Mouse (Mus musculus): Measurements from ENCODE around the gene Armc6. TPM values are rescaled to one million over a fixed set of nuclear protein-coding genes. Genes with fewer than 3 reads are reported as not detected.

The Armc6 gene
- polyA plus RNA-seq, 1 experiment from 2014 or later = 20.1 TPM

DNA sequence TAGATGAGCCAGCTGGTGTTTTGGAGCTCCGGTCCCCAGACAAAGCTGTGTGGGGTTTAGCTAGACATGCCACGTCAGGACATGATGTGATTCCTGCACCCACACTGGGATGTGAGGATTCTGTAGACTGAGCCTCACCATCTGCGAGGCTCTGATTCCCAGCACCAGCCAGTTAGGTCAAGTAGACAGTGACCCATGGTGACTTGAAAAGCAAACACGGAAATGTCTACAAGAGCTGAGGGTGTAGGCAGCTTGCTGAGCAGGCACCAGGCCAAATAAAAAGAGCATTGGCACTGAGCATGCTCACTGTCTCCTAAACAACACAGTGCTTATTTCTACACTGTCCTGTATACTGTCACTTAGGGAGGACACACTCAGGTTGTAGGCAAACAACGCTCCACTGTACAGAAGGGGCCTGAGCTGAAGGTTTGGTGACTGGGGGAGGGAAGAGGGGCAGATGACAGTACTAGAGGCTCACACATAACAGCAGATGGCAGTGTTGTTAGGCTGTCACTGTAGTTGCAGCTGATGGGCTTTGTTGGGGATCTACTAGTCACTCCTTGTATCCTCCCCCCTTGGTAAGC lies 34.1 kb downstream of the Armc6 start:
- 84% methylated on average over 5 of the region's 5 CpGs for WGBS
- ATAC-seq (ENCODE audit: insufficient number of reproducible peaks, low FRiP score, low TSS enrichment, low read depth) = no peak
- no peak overlapping the region for H3K9ac ChIP-seq (ENCODE audit: low read length)

DNA sequence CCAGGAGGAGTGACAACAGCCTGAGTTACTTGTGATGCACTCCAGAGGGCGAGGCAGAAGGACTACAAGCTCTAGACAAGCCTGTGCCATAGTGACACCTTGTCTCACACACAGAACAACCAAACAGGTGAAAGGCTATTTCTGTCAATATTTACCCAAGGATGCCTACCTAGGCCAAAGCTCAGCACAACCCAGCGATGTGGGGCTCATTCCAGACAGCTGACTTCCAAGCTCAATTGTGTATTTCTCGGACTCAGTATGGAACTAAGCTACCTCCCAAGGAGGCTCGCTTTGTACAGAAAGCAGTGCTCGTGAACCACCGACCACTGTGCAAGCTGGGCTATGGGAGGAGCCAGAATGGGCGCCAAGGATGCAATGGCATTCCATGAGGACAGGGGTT lies 36.7 kb downstream of the Armc6 start:
- Histone ChIP-seq H3K4me3 (ENCODE audit: low read depth, low read length) (no peak overlapping the region), H3K4me1 (ENCODE audit: control insufficient read depth, insufficient read depth, low read length) (no peaks in the 10 kb centered on the region), H3K9ac (ENCODE audit: low read length) (no peak overlapping the region), H3K27me3 (ENCODE audit: control insufficient read depth, insufficient read depth, low read length) (no peaks in the 10 kb centered on the region), H3K36me3 (ENCODE audit: control insufficient read depth, insufficient read depth, low read length) (no peaks in the 10 kb centered on the region), H3K4me2 (ENCODE audit: low read depth, severe bottlenecking) (no peak overlapping the region), H3K27ac (replicated peaks; ENCODE audit: low read depth, low read length) (no peak overlapping the region), H3K9me3 (ENCODE audit: control insufficient read depth, low read length) (no peaks in the 10 kb centered on the region)
- DNase-seq (ENCODE audit: low spot score) (no peak), ATAC-seq (ENCODE audit: insufficient number of reproducible peaks, low FRiP score, low TSS enrichment, low read depth) (no peak)
- 62% methylated on average over 7 of the region's 7 CpGs for WGBS

More for the DNA sequence above, 34.1 kb downstream of the Armc6 start:
- H3K27ac ChIP-seq (replicated peaks; ENCODE audit: low read depth, low read length) = no peak overlapping the region
- no peak overlapping the region for H3K4me3 ChIP-seq (ENCODE audit: low read depth, low read length)
- no peak for DNase-seq (ENCODE audit: low spot score)
- H3K4me2 ChIP-seq (ENCODE audit: low read depth, severe bottlenecking) = no peak overlapping the region
- no peaks in the 10 kb centered on the region for H3K9me3 ChIP-seq (ENCODE audit: control insufficient read depth, low read length)
- no peaks in the 10 kb centered on the region for H3K36me3 ChIP-seq (ENCODE audit: control insufficient read depth, insufficient read depth, low read length)
- H3K4me1 ChIP-seq (ENCODE audit: control insufficient read depth, insufficient read depth, low read length) = no peaks in the 10 kb centered on the region
- H3K27me3 ChIP-seq (ENCODE audit: control insufficient read depth, insufficient read depth, low read length) = no peaks in the 10 kb centered on the region

DNA sequence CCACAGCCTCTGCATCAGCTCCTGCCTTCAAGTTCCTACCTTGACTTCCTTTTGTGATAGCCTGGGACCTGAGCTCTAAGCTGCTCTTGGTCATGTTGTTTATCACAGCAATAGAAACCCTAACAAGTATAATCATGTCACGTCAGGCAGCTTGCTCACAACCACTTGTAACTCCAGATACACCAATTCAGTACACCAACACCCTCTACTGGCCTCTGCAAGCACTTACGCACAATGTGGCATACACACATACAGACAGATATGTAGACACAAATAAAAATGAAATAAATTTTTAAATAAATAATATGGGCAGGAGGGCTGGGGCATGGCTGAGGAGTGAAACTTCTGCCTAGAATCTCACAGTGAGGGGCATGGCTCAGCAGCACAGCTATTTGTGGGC lies 38.5 kb downstream of the Armc6 start:
- Histone ChIP-seq H3K9ac (ENCODE audit: low read length) (no peak overlapping the region), H3K36me3 (ENCODE audit: control insufficient read depth, insufficient read depth, low read length) (no peaks in the 10 kb centered on the region), H3K27me3 (ENCODE audit: control insufficient read depth, insufficient read depth, low read length) (no peaks in the 10 kb centered on the region), H3K9me3 (ENCODE audit: control insufficient read depth, low read length) (no peaks in the 10 kb centered on the region), H3K27ac (replicated peaks; ENCODE audit: low read depth, low read length) (no peak overlapping the region), H3K4me3 (ENCODE audit: low read depth, low read length) (no peak overlapping the region), H3K4me2 (ENCODE audit: low read depth, severe bottlenecking) (no peak overlapping the region), H3K4me1 (ENCODE audit: control insufficient read depth, insufficient read depth, low read length) (peaks cover 2% of the 10 kb centered on the region)
- WGBS = 82% methylated on average over 2 of the region's 2 CpGs
- no peak for DNase-seq (ENCODE audit: low spot score)
- ATAC-seq (ENCODE audit: insufficient number of reproducible peaks, low FRiP score, low TSS enrichment, low read depth) = no peak

DNA sequence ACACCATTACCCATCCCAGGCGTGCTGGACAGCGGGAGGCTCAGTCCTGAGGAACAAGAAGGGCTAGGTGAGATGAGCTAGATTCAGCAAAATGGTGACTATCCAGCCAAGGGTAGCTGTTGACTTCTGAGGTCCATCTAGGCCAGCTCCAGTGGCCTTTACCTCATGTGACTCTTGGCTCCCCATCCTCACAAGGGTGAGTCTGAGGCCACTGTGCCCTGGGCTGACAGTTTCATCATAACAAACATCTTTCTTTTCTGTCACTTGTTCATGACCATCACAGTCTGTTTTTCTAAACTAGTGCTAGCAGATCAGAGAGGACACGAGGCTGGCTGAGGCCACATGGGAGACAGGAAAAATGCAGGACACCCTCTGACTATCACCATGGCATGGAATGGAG lies 40.1 kb downstream of the Armc6 start:
- H3K4me1 ChIP-seq (ENCODE audit: control insufficient read depth, insufficient read depth, low read length) = peaks cover 4% of the 10 kb centered on the region
- H3K4me2 ChIP-seq (ENCODE audit: low read depth, severe bottlenecking) = no peak overlapping the region
- no peaks in the 10 kb centered on the region for H3K9me3 ChIP-seq (ENCODE audit: control insufficient read depth, low read length)
- no peaks in the 10 kb centered on the region for H3K27me3 ChIP-seq (ENCODE audit: control insufficient read depth, insufficient read depth, low read length)
- H3K9ac ChIP-seq (ENCODE audit: low read length) = no peak overlapping the region
- no peak for ATAC-seq (ENCODE audit: insufficient number of reproducible peaks, low FRiP score, low TSS enrichment, low read depth)
- H3K4me3 ChIP-seq (ENCODE audit: low read depth, low read length) = no peak overlapping the region
- H3K27ac ChIP-seq (replicated peaks; ENCODE audit: low read depth, low read length) = no peak overlapping the region
- WGBS = 80% methylated on average over 3 of the region's 3 CpGs
- DNase-seq (ENCODE audit: low spot score) = no peak
- H3K36me3 ChIP-seq (ENCODE audit: control insufficient read depth, insufficient read depth, low read length) = no peaks in the 10 kb centered on the region

DNA sequence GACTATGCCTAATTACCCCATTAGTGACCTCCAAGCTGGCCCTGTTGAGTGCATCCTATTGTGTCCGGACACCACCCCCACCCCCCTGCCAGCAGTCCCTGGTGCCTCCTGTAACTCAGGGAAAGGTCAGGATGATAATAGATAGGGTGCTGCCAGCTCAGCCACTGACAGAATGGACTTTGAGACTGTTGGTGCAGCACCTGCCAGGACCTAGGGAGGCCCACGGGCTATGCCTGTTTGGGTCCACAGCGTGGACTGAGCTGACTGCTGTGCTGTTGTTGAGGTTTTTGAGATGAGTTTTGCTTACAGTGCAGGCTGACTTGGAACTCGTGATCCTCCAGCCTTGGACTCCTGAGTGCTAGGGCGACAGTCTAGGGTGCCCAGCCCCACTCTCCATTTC lies 41.0 kb downstream of the Armc6 start:
- no peaks in the 10 kb centered on the region for H3K9me3 ChIP-seq (ENCODE audit: control insufficient read depth, low read length)

DNA sequence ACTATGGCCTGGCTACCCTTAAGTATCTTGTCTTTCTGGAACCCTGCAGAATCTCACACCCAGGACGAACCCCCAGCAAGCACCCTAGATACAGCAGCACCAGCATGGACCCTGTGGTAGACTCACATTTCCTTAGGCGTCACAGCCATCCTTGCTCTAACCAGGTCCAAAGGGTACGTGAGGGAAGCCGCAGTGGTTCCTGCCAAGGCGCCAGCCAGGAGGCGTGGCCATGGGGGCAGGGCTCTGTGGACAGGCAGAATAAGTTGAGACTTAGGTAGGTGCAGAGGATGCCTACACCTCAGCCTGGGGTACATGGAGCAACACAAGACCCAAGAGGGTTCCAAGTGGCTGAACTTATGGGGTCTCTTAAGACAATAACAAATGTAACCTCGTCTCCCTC lies 45.6 kb downstream of the Armc6 start:
- DNase-seq (ENCODE audit: low spot score) = no peak
- no peak overlapping the region for H3K4me2 ChIP-seq (ENCODE audit: low read depth, severe bottlenecking)
- no peak overlapping the region for H3K27ac ChIP-seq (replicated peaks; ENCODE audit: low read depth, low read length)
- WGBS = 66% methylated on average over 7 of the region's 7 CpGs
- H3K4me1 ChIP-seq (ENCODE audit: control insufficient read depth, insufficient read depth, low read length) = peaks cover 4% of the 10 kb centered on the region
- no peaks in the 10 kb centered on the region for H3K36me3 ChIP-seq (ENCODE audit: control insufficient read depth, insufficient read depth, low read length)
- H3K9me3 ChIP-seq (ENCODE audit: control insufficient read depth, low read length) = no peaks in the 10 kb centered on the region
- no peak overlapping the region for H3K4me3 ChIP-seq (ENCODE audit: low read depth, low read length)
- no peaks in the 10 kb centered on the region for H3K27me3 ChIP-seq (ENCODE audit: control insufficient read depth, insufficient read depth, low read length)
- no peak for ATAC-seq (ENCODE audit: insufficient number of reproducible peaks, low FRiP score, low TSS enrichment, low read depth)
- no peak overlapping the region for H3K9ac ChIP-seq (ENCODE audit: low read length)

More for the DNA sequence above, 41.0 kb downstream of the Armc6 start:
- H3K4me1 ChIP-seq (ENCODE audit: control insufficient read depth, insufficient read depth, low read length) = peaks cover 4% of the 10 kb centered on the region
- ATAC-seq (ENCODE audit: insufficient number of reproducible peaks, low FRiP score, low TSS enrichment, low read depth) = no peak
- 77% methylated on average over 5 of the region's 5 CpGs for WGBS
- no peak overlapping the region for H3K4me2 ChIP-seq (ENCODE audit: low read depth, severe bottlenecking)
- H3K27ac ChIP-seq (replicated peaks; ENCODE audit: low read depth, low read length) = no peak overlapping the region
- no peaks in the 10 kb centered on the region for H3K27me3 ChIP-seq (ENCODE audit: control insufficient read depth, insufficient read depth, low read length)
- H3K9ac ChIP-seq (ENCODE audit: low read length) = no peak overlapping the region
- no peak overlapping the region for H3K4me3 ChIP-seq (ENCODE audit: low read depth, low read length)
- no peak for DNase-seq (ENCODE audit: low spot score)
- H3K36me3 ChIP-seq (ENCODE audit: control insufficient read depth, insufficient read depth, low read length) = no peaks in the 10 kb centered on the region

DNA sequence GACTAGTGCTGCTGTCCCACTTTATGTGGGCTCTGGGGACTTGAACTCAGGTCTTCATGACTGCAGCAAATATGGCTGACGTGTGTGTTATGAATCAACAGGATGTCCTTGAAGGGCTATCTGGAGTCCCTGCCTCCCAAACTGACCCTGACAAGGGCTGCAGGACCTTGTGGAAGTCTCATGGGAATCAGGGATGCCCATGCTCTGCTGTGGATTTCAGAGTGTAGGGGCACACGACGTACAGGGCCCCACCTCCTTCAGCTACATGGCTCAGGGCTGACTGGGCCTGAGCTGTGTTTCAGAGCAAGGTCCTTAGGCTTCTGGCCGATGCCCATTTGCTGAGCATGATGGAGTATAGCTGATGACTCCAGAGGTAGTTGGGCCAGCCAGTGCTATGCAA lies 51.1 kb downstream of the Armc6 start:
- Histone ChIP-seq H3K4me2 (ENCODE audit: low read depth, severe bottlenecking) (no peak overlapping the region), H3K27ac (replicated peaks; ENCODE audit: low read depth, low read length) (no peak overlapping the region), H3K4me1 (ENCODE audit: control insufficient read depth, insufficient read depth, low read length) (peaks cover 3% of the 10 kb centered on the region; the same call in 1 of the 2 replicates), H3K4me3 (ENCODE audit: low read depth, low read length) (no peak overlapping the region), H3K36me3 (ENCODE audit: control insufficient read depth, insufficient read depth, low read length) (peaks cover 12% of the 10 kb centered on the region), H3K9me3 (ENCODE audit: control insufficient read depth, low read length) (no peaks in the 10 kb centered on the region), H3K27me3 (ENCODE audit: control insufficient read depth, insufficient read depth, low read length) (no peaks in the 10 kb centered on the region), H3K9ac (ENCODE audit: low read length) (no peak overlapping the region)
- ATAC-seq (ENCODE audit: insufficient number of reproducible peaks, low FRiP score, low TSS enrichment, low read depth) (no peak), DNase-seq (ENCODE audit: low spot score) (no peak)
- WGBS = 86% methylated on average over 4 of the region's 4 CpGs

DNA sequence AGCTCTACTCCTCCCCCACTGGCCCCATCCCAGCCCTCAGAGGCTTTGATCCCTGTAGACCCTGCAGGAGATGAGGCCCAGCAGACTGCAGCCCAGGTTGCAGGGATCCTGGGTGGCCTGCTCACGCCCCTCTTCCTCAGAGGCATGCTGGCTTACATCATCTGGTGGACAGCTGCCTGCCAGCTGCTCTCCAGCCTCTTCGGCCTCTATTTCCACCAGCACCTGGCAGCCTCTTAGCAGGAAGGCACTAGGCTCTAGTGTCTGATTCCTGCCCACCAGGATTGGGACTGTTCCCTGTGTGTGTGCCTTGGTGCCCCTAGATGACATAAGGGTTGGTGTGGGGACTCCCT lies 52.4 kb downstream of the Armc6 start:
- no peak overlapping the region for H3K4me2 ChIP-seq (ENCODE audit: low read depth, severe bottlenecking)
- peaks cover 12% of the 10 kb centered on the region for H3K36me3 ChIP-seq (ENCODE audit: control insufficient read depth, insufficient read depth, low read length)
- WGBS = 24% methylated on average over 2 of the region's 2 CpGs
- DNase-seq (ENCODE audit: low spot score) (peak; percentile 37), ATAC-seq (ENCODE audit: insufficient number of reproducible peaks, low FRiP score, low TSS enrichment, low read depth) (peak; percentile 41; the same call in 1 of the 2 replicates)
- no peaks in the 10 kb centered on the region for H3K27me3 ChIP-seq (ENCODE audit: control insufficient read depth, insufficient read depth, low read length)
- H3K9me3 ChIP-seq (ENCODE audit: control insufficient read depth, low read length) = no peaks in the 10 kb centered on the region
- no peak overlapping the region for H3K9ac ChIP-seq (ENCODE audit: low read length)
- H3K27ac ChIP-seq (replicated peaks; ENCODE audit: low read depth, low read length) = no peak overlapping the region
- peaks cover 3% of the 10 kb centered on the region; the same call in 1 of the 2 replicates for H3K4me1 ChIP-seq (ENCODE audit: control insufficient read depth, insufficient read depth, low read length)
- H3K4me3 ChIP-seq (ENCODE audit: low read depth, low read length) = no peak overlapping the region

Measured in limb, embryonic 11.5 days (tissue).